9 mouse cellular contexts compared by ENCODE assay signal in genomic region chr5:139908243-139908810, GRCm38 (mm10). TPM values are rescaled to one million over a fixed set of nuclear protein-coding genes. Genes with fewer than 3 reads are reported as not detected.
DNase-seq lines count a peak whose midpoint lies in the region; ATAC-seq and TF ChIP-seq lines count a peak whose summit lies in the region.
"Had no signal": no experiment of that assay in that cellular context is flagged by ENCODE, and none has a peak within 500 bp of the region (broad histone marks: within the 10 kb centered on the region; RNA-seq: fewer than 3 reads in every experiment).

No protein-coding gene starts in this region.

- TF ChIP-seq CTCF in kidney, adult 2 months (conservative IDR thresholded peaks at IDR 0.05; ENCODE audit: insufficient read depth, insufficient read length, low read depth, low read length), result no peak

- H3K9ac ChIP-seq in forebrain, embryonic 15.5 days (replicated peaks), result peak overlapping the region; percentile 59
- H3K9ac ChIP-seq in midbrain, embryonic 16.5 days (ENCODE audit: low read depth, low read length), result peak overlapping the region; percentile 76

- no peaks in the 10 kb centered on the region for H3K36me3 ChIP-seq in kidney, adult 2 months (ENCODE audit: control insufficient read depth, insufficient read depth, low read length)
- no peaks in the 10 kb centered on the region for H3K36me3 ChIP-seq in forebrain, embryonic 15.5 days
- H3K36me3 ChIP-seq in midbrain, embryonic 16.5 days (ENCODE audit: control insufficient read depth, insufficient read depth, low read length), result no peaks in the 10 kb centered on the region

- no peak overlapping the region for H3K27ac ChIP-seq in kidney, adult 2 months (ENCODE audit: insufficient read depth, low read depth, low read length)
- H3K27ac ChIP-seq in forebrain, embryonic 15.5 days (replicated peaks), result peak overlapping the region; percentile 14
- peak overlapping the region; percentile 57 for H3K27ac ChIP-seq in midbrain, embryonic 16.5 days (ENCODE audit: low read length)
- H3K27ac ChIP-seq: macrophage had no signal

- H3K4me1 ChIP-seq in kidney, adult 2 months (ENCODE audit: control insufficient read depth, insufficient read depth, low read length), result 0 out of 2 replicates have a peak, but pooled peaks cover 8% of the 10 kb centered on the region
- peaks cover 58% of the 10 kb centered on the region for H3K4me1 ChIP-seq in forebrain, embryonic 15.5 days
- peaks cover 46% of the 10 kb centered on the region for H3K4me1 ChIP-seq in midbrain, embryonic 16.5 days (ENCODE audit: control insufficient read depth, insufficient read depth, low read length)

- peak; percentile 34; the same call in 1 of the 2 replicates for ATAC-seq in forebrain, embryonic 15.5 days (replicated peaks)
- no peak for ATAC-seq in midbrain, embryonic 16.5 days
- ATAC-seq in megakaryocyte progenitor cell, adult 5-6 weeks (replicated peaks; ENCODE audit: poor library complexity), result no peak

- DNase-seq in kidney, adult 2 months, result peak; percentile 24
- DNase-seq in kidney, postnatal 25 days, result no peak
- peak; percentile 52 for DNase-seq in adrenal gland, postnatal 10 days
- peak; percentile 52 to 62 for DNase-seq in kidney, postnatal 4 days
- DNase-seq in cerebellum, adult 11-12 months, result no peak

- peak overlapping the region; percentile 64 for H3K4me3 ChIP-seq in kidney, adult 2 months (ENCODE audit: insufficient read depth, low read depth, low read length)
- peak overlapping the region; percentile 61 for H3K4me3 ChIP-seq in forebrain, embryonic 15.5 days
- peak overlapping the region; percentile 59 for H3K4me3 ChIP-seq in midbrain, embryonic 16.5 days (ENCODE audit: low read depth, low read length)

- no peaks in the 10 kb centered on the region for H3K9me3 ChIP-seq in forebrain, embryonic 15.5 days
- no peaks in the 10 kb centered on the region for H3K9me3 ChIP-seq in midbrain, embryonic 16.5 days (replicated peaks; ENCODE audit: control insufficient read depth, low read length, poor library complexity, severe bottlenecking)

- H3K27me3 ChIP-seq in kidney, adult 2 months (replicated peaks; ENCODE audit: control insufficient read depth, insufficient read depth, low read length), result peaks cover 3% of the 10 kb centered on the region; the same call in 1 of the 2 replicates
- H3K27me3 ChIP-seq in forebrain, embryonic 15.5 days, result peaks cover 60% of the 10 kb centered on the region
- H3K27me3 ChIP-seq in midbrain, embryonic 16.5 days (ENCODE audit: control insufficient read depth, insufficient read depth, low read depth, low read length), result peaks cover 37% of the 10 kb centered on the region

- peak overlapping the region; percentile 96 for H3K4me2 ChIP-seq in forebrain, embryonic 15.5 days (replicated peaks)
- peak overlapping the region; percentile 97 for H3K4me2 ChIP-seq in midbrain, embryonic 16.5 days (ENCODE audit: low read length)

- WGBS in kidney, adult 2 months, result 2% methylated on average over 62 of the region's 78 CpGs
- 0% methylated on average over 57 of the region's 78 CpGs for WGBS in forebrain, embryonic 15.5 days
- under 1% methylated on average over 49 of the region's 78 CpGs for WGBS in midbrain, embryonic 16.5 days

- TF ChIP-seq POLR2A in kidney, adult 2 months (IDR thresholded peaks at IDR 0.05; ENCODE audit: low read depth, low read length), result no peak

RNA-seq across cellular contexts. Expression of gene Elfn1, which starts 0.6 kb away (rescaled TPM):
- 9.6 and 10.3 TPM in 2 replicates for polyA plus RNA-seq in kidney, adult 2 months (2012; rRNA removed)
- 1 to 10 TPM; 1.1 to 2.2 TPM for total RNA-seq in adrenal gland, postnatal 10 days (2021)
- 2.4 and 2.6 TPM in 2 replicates for polyA plus RNA-seq in forebrain, embryonic 15.5 days (2015; fragmentation: Nextera tagmentation; extraction: Ambion mirVana)
- polyA plus RNA-seq in midbrain, embryonic 16.5 days (2015; fragmentation: Nextera tagmentation; extraction: Ambion mirVana), result 2.5 TPM in 2 replicates
- 0.02 TPM in 1 of 2 replicates, not detected in the other for total RNA-seq in megakaryocyte progenitor cell, adult 5-6 weeks (2015)
- total RNA-seq in megakaryocyte progenitor cell, adult 5-6 weeks (2017), result not detected in 2 replicates
- polyA plus RNA-seq: macrophage had no signal

Comparison
In these comparisons a context has a peak if more than half of its experiments do, and no peak if none do; other contexts are left out.
1. DNase-seq: peak in kidney, adult 2 months (single experiment), adrenal gland, postnatal 10 days (single experiment) and kidney, postnatal 4 days (2 of 2); none in kidney, postnatal 25 days (0 of 2) and cerebellum, adult 11-12 months (single experiment).
2. Peak in every context shown above with its lines, with median percentiles within 50 percentile points of each other: H3K4me3 ChIP-seq.